Mouse (Mus musculus) T-helper 17 cell (primary cell): ENCODE data around the gene Park7.

ENCODE experiments used
- in situ Hi-C, 2 experiments: fragments of 300-600 bp; cut with MboI, MseI; formaldehyde crosslinking; loops; 1 replicate in 1 of 2; 2 replicates in 1 of 2; pipeline ENCODE4 v1.15.1; 2025; ENCODE audit warnings: high pct_unique_total_duplicates in 2 of 2

Gene Park7

DNA sequence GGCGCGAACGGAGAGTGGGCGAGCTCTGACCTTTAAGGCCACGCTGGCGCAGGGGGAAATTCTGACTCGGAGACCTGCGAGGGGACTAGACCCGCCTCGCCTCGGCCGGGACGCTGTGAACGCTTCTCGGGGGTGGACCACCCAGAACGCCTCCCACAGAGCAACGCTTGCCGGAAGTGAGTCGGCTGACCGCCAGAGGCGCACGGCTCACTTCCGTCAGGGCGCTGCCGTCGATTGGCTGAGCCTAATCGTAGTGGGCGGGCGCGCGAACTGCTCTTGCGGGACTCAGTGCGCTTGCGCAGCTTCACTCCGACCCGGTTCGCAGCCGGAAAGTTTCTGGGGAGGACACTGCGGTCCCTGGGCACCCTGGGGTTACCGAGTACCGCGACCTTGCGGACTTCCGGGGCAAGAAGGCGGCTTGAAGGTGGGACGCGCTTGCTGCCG is at the start of gene Park7, which contains the start of gene Tnfrsf9:
Gene Park7, minus strand, starts transcription at position 148 of the 444 bp plus-strand sequence.
Gene Tnfrsf9, plus strand, starts transcription at position 273 of the 444 bp plus-strand sequence.
- in situ Hi-C loops = loop anchor here in 1 of 2 experiments (10.0 kb wide), 3 partner anchors 680 to 1400 kb away; partner anchors contain the start of genes Ctnnbip1, Eno1 and Klhl21

DNA sequence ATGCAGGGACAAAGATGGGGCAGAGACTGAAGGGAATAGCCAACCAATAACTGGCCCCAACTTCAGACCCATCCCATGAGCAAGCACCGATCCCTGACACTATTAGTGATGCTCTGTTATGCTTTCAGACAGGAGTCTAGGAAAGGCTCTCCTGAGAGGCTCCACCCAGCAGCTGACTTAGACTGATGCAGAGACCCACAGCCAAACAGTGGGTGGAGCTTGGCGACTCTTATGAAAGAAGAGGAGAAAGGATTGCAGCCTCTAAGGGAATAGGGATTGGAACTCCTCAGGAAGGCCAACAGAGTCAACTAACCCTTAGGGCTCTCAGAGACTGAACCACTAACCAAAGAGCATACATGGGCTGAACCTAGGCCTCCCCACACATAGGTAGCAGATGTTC is 49.5 kb upstream of the Park7 start:
- in situ Hi-C loops = no loop called here

DNA sequence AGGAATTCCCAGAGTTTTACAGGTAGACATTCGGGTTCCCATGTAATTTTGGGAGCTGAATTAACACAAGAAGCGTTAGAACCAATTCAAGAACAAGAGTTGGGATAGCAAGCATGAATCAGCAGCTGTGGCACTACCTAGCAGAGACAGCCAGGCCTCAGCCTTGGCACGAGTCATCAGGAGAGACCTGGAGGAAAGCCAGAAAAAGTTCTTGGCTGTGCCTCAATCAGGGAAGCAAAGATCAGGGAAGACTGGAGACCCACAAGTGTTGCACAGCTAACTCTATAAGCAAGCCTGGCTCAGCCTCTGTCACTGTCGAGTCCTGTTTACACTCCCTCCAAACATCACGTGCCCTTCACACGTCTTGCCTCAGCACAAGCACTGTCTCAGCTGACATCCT is 48.0 kb upstream of the Park7 start:
- in situ Hi-C loops = no loop called here

DNA sequence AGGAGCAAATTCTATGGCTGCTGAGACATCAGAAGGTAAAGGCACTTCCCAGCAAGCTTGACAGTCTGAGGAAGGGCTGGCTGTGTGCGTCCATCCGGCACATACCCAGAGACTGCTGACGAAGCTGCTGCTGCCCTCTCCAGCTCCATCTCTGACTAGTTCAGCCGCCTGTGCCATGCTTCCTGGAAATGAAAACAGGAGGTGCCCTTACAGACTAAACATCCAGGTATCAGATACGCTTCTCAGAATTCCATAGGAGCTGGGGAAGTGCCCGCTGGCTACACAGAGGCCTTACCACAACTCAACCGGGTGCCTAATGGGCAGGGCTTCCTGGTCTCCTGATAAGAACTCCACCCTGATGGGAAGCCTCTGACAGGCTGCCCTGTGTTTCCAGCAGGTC is 44.3 kb upstream of the Park7 start:
- in situ Hi-C loops = no loop called here

DNA sequence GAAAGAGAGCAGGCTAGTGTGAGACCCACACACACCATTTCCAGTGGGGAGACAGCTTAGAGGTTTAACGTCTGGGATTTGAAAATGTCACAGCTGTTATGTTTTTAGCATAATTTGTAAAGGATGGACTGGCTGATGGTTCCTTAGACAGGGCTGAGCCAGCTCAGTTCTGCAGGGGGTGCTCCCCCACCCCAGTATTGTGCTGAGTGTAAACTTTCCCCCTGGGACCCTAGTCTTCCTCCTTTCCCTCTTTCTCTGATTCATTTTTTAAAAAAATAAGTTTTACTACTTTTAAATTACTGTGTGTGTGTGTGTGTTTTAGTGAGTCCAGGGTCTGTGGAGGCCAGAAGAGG is 42.8 kb upstream of the Park7 start:
- in situ Hi-C loops = no loop called here

DNA sequence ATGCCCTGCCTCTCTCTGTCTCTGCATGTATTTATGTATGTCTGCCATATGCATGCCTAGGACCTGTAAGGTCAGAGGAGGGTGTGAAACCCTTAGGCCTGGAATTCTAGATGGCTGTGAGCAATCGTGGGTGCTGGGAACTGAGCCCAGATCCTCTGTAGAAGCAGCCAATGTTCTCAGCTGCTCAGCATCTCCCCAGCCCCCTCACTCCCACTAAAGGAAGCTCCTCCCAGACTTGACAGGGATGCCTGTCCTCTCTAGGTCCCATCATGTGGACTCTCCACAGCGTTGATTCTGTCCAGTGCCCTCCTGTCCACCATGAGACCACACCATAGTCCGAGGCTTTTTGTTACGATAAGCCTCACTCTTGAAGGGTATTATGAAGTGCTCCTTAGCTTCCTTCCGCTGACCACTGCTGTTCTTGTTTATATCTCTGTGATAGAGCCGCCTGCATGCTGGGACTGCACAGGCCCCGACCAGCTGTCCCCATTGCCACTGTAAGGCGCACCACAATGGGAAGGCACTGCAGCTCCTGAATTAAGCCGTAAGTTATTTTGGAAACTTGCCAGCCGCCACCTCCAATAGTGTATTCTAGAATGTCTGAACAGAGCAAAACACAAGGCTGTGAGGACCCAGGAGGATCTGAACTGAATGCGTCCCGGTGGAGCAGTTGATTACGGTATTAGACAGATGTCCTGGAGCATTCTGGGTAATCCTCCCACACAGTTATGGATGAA is 42.3 kb upstream of the Park7 start:
- in situ Hi-C loops = no loop called here

DNA sequence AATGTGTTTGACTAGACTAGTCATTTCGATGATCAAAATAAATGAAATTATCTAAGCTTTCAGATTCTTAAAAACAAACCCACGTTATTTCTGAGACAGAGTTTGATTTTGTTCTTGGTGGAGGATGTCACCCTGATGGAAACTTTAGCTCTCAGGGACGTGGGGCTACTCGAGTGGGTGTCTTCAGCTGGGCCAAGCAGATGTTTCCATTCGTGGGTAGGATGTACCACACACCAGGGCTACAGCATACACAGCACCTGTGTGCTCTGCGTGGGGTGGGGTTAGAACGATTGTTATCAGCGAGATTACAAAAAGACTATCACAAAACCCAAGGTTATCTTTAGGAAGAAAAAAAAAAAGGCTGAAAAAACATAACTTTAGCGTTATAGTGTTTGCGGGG is 36.7 kb upstream of the Park7 start:
- in situ Hi-C loops = loop anchor here in 1 of 2 experiments (5.0 kb wide), 1 partner anchor 279 kb away; no protein-coding TSS in a partner anchor

DNA sequence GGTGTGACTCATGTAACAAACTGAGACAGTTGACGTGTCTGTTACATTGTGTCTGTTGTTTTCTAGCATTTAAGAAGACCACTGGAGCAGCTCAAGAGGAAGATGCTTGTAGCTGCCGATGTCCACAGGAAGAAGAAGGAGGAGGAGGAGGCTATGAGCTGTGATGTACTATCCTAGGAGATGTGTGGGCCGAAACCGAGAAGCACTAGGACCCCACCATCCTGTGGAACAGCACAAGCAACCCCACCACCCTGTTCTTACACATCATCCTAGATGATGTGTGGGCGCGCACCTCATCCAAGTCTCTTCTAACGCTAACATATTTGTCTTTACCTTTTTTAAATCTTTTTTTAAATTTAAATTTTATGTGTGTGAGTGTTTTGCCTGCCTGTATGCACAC is 30.5 kb upstream of the Park7 start:
- in situ Hi-C loops = no loop called here

DNA sequence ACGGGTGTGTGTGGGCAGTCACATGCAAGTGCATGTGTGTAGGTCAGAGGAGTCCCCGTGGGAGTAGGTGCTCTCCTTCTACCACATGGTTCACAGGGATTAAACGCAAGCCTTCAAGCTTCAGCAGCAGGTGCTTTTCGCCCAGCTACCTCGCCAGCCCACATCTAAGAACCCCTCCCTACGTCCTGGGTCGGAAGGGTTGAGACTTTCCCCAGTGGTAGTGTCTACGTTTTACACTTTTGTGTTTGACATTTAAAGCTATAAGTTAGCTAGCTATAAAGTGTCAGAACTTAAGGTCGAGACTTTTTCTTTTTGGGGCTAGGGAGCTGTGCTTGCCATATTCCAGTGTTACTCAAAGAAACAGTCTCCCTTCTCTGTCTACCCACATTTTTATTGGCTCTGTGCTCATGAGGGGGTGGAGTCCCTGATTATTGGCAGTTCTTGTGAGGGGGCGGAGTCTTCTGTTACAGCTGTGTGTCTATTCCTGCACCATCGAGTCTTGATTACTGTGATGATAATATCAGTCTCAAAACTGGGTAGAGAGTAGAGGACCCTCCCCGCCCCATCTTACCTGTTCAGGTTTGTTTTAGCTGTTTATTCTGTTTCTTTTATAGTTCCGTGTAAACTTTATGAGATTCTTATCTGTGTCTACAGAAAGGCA is 25.9 kb upstream of the Park7 start:
- in situ Hi-C loops = no loop called here

DNA sequence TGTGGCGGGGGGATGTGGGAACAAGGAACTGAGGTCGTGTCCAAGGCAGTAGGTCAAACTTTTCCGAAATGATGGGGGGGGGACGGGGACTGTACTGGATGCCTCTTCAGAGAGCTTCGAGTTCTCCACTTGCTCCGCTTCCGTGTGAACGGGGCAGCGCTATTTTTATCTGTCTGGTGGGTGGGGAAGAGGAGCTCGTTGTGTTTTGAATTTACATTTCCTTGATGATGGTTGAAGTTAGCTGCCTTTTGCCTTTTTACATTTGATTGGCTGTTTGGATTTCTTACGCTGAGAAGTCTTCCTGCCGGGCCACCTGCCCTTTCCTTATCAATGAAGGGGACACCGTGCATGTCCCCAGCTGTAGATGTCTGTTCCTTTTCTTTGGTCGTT is 23.8 kb upstream of the Park7 start:
- in situ Hi-C loops = no loop called here

DNA sequence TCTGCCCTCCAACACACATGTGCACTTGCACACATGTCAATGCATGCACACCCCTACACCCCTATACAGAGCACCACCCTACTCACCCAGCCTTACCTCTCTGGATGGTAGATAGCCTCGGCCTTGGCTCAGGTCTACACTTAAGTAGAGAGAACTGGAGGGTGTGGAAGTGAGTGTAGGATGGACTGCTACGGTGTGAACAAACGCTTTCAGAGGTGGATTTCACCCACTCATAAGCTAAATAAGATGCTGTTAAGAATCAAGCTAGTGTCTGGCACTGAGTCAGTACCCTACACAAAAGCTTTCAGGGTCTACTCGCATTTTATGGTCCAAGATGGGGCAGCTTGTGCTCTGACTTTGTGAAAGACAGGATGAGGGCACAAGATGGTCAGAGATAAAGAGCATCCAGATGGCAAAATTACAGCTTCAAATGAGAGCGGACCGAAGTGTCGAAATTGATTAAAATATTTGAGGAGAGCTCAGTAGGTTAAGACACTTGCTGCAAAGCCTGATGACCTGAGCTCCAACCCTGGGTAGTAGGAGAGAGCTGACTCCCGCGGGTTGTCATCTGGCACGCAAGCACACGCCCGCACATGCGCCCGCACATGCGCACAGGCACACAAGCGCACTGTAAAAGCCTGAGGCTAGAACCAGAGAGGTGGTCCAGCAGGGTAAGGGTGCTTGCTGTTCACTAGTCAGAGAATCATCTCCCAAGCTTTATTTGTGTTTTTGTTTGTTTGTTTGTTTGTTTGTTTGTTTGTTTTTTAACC is 23.2 kb upstream of the Park7 start:
- in situ Hi-C loops = no loop called here

DNA sequence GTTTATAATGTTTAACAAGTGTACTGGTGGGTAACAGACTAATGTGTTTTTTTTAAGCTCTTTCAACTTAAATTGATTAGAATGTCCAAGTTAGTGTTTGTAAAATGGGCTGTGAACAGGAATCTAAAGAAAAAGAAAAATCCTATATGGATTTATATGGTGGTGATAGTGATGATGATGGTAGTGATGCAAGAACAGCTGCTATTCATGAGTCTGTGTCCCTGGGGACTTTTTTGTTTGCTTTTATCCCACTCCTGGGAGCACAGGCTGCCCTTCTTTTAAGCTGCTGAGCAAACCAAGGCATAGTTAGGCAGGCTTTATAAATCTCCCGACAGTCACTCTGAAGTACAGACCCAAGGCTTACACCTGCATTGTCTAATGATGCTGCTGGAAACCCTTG is 19.3 kb upstream of the Park7 start:
- in situ Hi-C loops = no loop called here

DNA sequence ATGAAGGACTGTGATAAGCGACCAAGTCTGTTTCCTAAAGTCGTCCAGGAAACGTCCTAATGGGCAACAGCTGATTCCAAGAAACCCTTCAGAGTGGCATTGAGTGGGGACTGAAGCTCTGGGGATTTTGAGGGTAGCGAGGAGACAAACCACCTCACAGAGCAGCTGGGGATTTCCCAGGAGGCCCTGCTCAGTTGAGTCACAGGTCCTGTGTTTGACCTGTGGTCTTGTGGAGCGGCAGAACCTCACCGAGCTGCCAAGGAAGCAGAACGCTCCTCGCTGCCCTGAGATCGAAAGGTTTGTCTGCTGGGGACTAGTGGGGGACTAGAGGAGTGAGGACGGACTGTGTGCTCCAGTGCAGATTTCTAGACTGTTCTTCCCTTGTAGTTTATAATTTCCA is 13.6 kb upstream of the Park7 start:
- in situ Hi-C loops = loop anchor here in 1 of 2 experiments (5.0 kb wide), 1 partner anchor 80 kb away; no protein-coding TSS in a partner anchor

DNA sequence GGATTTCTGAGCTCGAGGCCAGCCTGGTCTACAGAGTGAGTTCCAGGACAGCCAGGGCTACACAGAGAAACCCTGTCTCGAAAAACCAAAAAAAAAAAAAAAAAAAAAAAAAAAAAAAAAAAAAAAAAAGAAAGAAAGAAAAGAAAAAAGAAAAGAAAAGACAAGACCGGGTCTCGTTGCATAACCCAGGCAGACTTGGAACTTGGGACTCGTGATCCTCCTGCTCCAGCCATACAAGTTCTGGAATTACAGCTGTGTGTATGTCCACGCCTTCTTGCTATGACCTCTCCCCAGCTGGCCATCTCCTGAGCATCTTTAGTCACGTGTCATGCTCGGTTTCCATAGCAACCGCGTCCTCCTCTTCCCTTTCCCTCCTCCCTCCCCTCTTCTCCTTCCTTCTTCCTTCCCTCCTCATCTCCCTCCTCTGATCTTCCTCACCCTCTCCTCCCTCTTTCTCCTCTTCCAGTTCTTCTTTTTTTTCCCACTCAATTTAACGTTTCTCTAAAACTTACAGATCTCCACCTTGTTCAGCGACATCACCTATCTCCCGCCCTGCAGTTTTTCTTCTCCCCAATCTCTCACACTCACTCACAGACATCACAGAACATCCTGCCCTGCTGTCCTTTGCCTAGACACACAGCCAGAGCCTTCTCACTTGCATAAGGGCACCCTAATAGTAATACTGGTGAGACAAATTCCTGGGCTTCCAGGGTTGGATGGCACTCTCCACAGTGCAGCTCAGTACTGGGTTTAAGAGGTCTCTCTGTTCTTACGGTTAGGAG is 12.9 kb upstream of the Park7 start:
- in situ Hi-C loops = loop anchor here in 1 of 2 experiments (5.0 kb wide), 1 partner anchor 80 kb away; no protein-coding TSS in a partner anchor

DNA sequence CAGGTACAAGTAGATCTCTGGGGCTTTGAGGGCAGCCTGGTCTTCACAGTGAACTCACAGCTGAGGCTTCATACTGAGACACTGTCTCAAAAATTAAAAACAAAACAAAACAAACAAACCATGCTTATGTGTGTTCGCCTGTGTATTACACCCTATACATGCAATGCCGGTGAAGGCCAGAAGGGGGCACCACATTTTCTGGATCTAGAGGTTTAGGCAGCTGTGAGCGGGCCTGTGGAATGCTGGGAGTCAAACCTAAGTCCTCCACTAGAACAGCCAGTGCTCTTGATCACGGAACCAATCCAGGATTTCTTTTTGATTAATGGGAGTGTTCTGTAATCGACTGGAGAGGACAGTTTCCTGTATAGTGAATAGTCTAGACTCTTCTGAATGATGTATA is 11.7 kb upstream of the Park7 start:
- in situ Hi-C loops = loop anchor here in 1 of 2 experiments (5.0 kb wide), 1 partner anchor 81 kb away; no protein-coding TSS in a partner anchor

DNA sequence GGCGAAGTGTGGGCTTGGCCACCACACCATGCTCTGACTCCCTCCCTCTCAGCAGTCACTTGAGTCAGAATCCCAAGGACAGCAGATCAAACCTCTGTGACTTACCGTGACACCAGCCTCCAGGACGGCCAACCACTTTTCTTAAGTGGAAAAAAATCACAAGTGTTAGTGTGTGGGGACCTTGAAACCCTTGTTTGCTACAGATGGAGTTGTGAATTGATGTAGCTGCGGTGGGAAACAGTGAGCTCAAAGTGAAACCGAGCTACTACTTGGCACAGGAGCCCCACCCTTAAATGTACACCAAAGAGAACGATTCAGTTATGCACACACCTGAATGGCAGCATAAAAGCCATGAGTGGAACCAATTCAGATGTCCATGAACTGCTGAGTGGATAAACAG is 10.7 kb upstream of the Park7 start:
- in situ Hi-C loops = loop anchor here in 1 of 2 experiments (5.0 kb wide), 1 partner anchor 82 kb away; no protein-coding TSS in a partner anchor

DNA sequence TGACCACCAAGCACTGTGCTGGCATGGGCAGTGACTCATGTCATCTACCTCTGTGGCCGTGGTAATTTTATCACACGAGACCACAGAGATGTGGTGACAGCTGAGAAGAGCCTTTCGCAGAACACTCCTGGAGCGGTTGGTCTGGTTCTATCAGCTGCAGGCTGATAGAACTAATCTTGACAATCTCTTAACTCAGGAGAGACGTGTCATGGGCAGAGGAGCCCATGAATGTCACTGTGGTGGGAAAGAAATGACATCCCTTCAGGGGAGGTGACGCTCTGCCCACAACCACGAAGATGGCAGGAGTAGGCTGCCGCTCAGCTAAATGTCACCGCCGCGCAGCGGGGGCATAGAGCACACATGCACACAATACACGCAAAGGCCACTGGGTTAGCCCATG is 10.1 kb upstream of the Park7 start:
- in situ Hi-C loops = no loop called here

DNA sequence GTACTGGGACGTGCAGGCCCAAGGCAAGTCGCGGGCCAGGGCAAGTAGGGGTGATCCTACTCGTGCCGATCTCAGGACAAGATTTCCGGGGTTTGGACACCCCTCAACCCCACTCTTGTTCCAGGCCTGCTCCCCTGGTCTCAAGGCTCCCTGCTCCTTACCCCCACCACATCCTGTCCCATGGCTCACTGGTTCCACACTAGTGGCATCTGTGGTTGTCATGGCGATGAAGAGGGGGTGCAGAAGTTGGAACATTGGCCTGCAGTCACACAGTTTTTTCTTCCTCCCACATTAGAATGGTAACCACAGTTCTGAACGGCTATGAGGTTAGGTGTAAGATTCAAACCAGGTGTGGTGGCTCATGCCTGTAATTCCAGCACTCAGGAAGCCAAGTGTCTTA is 7.0 kb upstream of the Park7 start:
- in situ Hi-C loops = no loop called here

DNA sequence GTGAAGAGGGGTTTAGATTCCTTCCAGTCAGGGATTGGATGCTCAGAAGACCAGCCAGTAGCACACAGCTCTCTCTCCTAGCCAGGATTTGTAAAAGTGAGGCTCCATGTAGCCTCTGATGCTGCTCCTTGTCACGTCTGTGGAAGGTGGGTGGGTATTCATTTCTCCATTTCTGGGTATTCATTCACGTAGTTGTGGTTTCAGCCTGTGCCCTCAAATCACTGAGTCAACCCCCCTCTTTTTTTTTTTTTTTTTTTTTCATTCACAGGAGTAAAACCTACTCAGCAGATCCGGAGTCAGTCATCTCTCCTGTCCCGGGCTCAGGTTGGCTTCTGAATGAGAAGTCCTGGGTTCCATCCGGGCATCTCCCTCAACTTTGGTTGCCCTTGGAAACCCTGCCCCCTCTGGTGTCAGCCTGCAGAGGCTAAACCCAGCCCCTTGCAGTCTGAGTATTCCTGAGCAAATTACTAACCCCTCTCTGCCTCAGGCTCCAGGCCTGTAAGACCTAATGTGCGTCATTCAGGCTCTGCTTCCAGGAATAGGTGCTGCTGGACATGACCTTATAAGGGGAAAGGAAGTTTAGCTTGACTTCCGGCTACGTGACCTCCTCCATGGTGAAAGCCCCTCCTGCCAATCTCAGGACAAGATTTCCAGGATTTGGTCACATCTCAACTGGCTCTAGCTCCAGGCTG is 3.2 kb upstream of the Park7 start:
- in situ Hi-C loops = loop anchor here in 1 of 2 experiments (10.0 kb wide), 3 partner anchors 683 to 1403 kb away; partner anchors contain the start of genes Ctnnbip1, Eno1 and Klhl21

DNA sequence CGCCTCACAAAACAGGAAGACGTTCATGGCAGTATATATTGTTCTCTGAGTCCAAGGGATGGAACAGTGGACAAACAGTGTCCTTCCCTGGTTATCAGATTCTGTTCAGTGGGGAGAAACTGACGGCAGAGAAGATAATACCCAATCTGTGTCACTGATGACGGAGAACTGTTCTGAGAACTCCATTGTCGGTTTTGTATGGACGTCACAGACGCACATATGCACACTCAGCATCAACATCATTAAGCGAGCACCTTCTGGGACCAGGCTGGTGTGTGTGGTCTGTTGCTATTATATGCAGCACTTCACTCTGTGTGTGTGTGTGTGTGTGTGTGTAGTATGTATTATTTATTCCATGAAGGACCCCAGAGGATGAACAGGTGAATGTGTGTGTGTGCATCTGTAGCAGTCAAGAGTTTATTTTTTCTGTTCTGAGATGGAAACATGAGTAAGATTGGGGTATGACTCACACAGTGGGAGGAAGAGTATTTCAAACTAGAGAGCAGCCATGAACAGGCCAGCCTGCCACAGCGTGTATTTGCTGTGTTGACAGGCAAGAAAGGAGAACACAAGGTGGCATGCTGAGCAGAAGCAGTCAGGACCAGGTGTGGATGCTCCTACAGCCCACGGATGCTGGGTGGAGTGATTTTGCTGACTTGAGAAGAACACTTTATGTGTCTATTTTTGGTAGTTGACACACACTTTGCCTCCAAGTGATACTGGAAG is 1.1 kb upstream of the Park7 start:
- in situ Hi-C loops = loop anchor here in 1 of 2 experiments (10.0 kb wide), 3 partner anchors 681 to 1401 kb away; partner anchors contain the start of genes Ctnnbip1, Eno1 and Klhl21
